Mouse (Mus musculus) mesoderm, embryonic 11.5 days (tissue): Measurements from ENCODE around the gene Cd320.
"Not testable (repeated sequence)": the region's sequence is repeated elsewhere in the genome, so short reads cannot be mapped to it uniquely, and the experiment has no call there.

Source experiments
- DNase-seq: peaks from one replicate; pipeline ENCODE4 v3.0.0-alpha.2; 2012; ENCODE audit warnings: low read depth, low spot score

Cd320 gene

GRCm38 (mm10) chr17:33842966-33843795 is at the start of gene Cd320:
Gene Cd320 (plus strand): TSS chr17:33843091.
- peak; percentile 93 for DNase-seq

GRCm38 (mm10) chr17:33798306-33798705 is 44.6 kb upstream of the Cd320 start:
- DNase-seq: no peak

- DNase-seq: no peak
Measured at GRCm38 (mm10) chr17:33799277-33799676, 43.6 kb upstream of the Cd320 start.

- no peak for DNase-seq
Measured at GRCm38 (mm10) chr17:33802221-33802620, 40.7 kb upstream of the Cd320 start.

GRCm38 (mm10) chr17:33804205-33804604 is 38.7 kb upstream of the Cd320 start:
- no peak for DNase-seq

- DNase-seq: no peak
Measured at GRCm38 (mm10) chr17:33804745-33805144, 38.1 kb upstream of the Cd320 start.

- DNase-seq: no peak
Measured at GRCm38 (mm10) chr17:33807181-33807888, 35.6 kb upstream of the Cd320 start.

GRCm38 (mm10) chr17:33808192-33808591 is 34.7 kb upstream of the Cd320 start:
- no peak for DNase-seq

GRCm38 (mm10) chr17:33810334-33811141 is 32.4 kb upstream of the Cd320 start, which contains the start of gene Kank3:
Gene Kank3 (plus strand): TSS chr17:33810519.
- peak; percentile 96 for DNase-seq

- no peak for DNase-seq
Measured at GRCm38 (mm10) chr17:33811142-33811516, 31.8 kb upstream of the Cd320 start.

- no peak for DNase-seq
Measured at GRCm38 (mm10) chr17:33812475-33812874, 30.4 kb upstream of the Cd320 start.

- DNase-seq: no peak
Measured at GRCm38 (mm10) chr17:33812990-33813389, 29.9 kb upstream of the Cd320 start.

- no peak for DNase-seq
Measured at GRCm38 (mm10) chr17:33815399-33815798, 27.5 kb upstream of the Cd320 start.

- no peak for DNase-seq
Measured at GRCm38 (mm10) chr17:33816612-33817011, 26.3 kb upstream of the Cd320 start.

- DNase-seq: peak; percentile 98
Measured at GRCm38 (mm10) chr17:33817184-33817968, 25.5 kb upstream of the Cd320 start.

- DNase-seq: no peak
Measured at GRCm38 (mm10) chr17:33817969-33818643, 24.8 kb upstream of the Cd320 start.

GRCm38 (mm10) chr17:33822436-33822959 is 20.4 kb upstream of the Cd320 start:
- no peak for DNase-seq

- DNase-seq: not testable (repeated sequence)
Measured at GRCm38 (mm10) chr17:33823171-33823570, 19.7 kb upstream of the Cd320 start.

- DNase-seq: peak; percentile 99
Measured at GRCm38 (mm10) chr17:33824084-33824996, 18.6 kb upstream of the Cd320 start, which contains the start of the genes Rps28 and Ndufa7. Gene Rps28 (minus strand): TSS chr17:33824562. Gene Ndufa7 (plus strand): TSS chr17:33824572.
